Mouse (Mus musculus): ENCODE measurements around the gene Clic4. TPM values are rescaled to one million over a fixed set of nuclear protein-coding genes. Genes with fewer than 3 reads are reported as not detected.
"Not testable (repeated sequence)": the region's sequence is repeated elsewhere in the genome, so short reads cannot be mapped to it uniquely, and the experiment has no call there.

Gene Clic4
- polyA plus RNA-seq, 1 experiment, result 250 TPM

GRCm38 (mm10) chr4:135285436-135285835 lies 12.8 kb upstream of the Clic4 start:
- TF ChIP-seq TCF3 (IDR thresholded peaks at IDR 0.05; ENCODE audit: insufficient read length, low read depth) (no peak), MYOD1 (IDR thresholded peaks at IDR 0.05; ENCODE audit: control insufficient read depth in 1 of 3, insufficient read length in 2 of 3, low read depth in 2 of 3) (no peak), MAX (IDR thresholded peaks at IDR 0.05; ENCODE audit: low read depth) (no peak), E2F4 (IDR thresholded peaks at IDR 0.05; ENCODE audit: insufficient read depth) (no peak), POLR2AphosphoS2 (IDR thresholded peaks at IDR 0.05; ENCODE audit: insufficient read length, low read depth) (no peak), CEBPB (IDR thresholded peaks at IDR 0.05; ENCODE audit: insufficient read depth, poor library complexity, severe bottlenecking) (no peak), SRF (IDR thresholded peaks at IDR 0.05; ENCODE audit: control insufficient read depth, insufficient read length, low read depth) (no peak), MYOG (IDR thresholded peaks at IDR 0.05; ENCODE audit: control insufficient read depth in 1 of 3, insufficient read depth in 1 of 3, insufficient read length in 2 of 3, low read depth in 2 of 3) (no peak), TCF12 (IDR thresholded peaks at IDR 0.05; ENCODE audit: insufficient read depth, poor library complexity, severe bottlenecking) (no peak), REST (IDR thresholded peaks at IDR 0.05; ENCODE audit: insufficient read depth, insufficient read length) (no peak), POLR2A (IDR thresholded peaks at IDR 0.05; ENCODE audit: insufficient read length, low read depth) (no peak), USF1 (IDR thresholded peaks at IDR 0.05; ENCODE audit: low read depth) (no peak)

GRCm38 (mm10) chr4:135283875-135284274 lies 11.3 kb upstream of the Clic4 start:
- H3K79me2 ChIP-seq (ENCODE audit: control insufficient read depth, insufficient read depth), result no peaks in the 10 kb centered on the region
- H3ac ChIP-seq (ENCODE audit: control insufficient read depth, insufficient read length), result no peak overlapping the region
- no peak for TF ChIP-seq REST (IDR thresholded peaks at IDR 0.05; ENCODE audit: insufficient read depth, insufficient read length)
- TF ChIP-seq MYOG (IDR thresholded peaks at IDR 0.05; ENCODE audit: control insufficient read depth in 1 of 3, insufficient read depth in 1 of 3, insufficient read length in 2 of 3, low read depth in 2 of 3), result no peak
- TF ChIP-seq POLR2A (IDR thresholded peaks at IDR 0.05; ENCODE audit: insufficient read length, low read depth), result no peak
- TF ChIP-seq POLR2AphosphoS2 (IDR thresholded peaks at IDR 0.05; ENCODE audit: insufficient read length, low read depth), result no peak
- no peak for TF ChIP-seq MYOD1 (IDR thresholded peaks at IDR 0.05; ENCODE audit: control insufficient read depth in 1 of 3, insufficient read length in 2 of 3, low read depth in 2 of 3)
- no peak for TF ChIP-seq CEBPB (IDR thresholded peaks at IDR 0.05; ENCODE audit: insufficient read depth, poor library complexity, severe bottlenecking)
- TF ChIP-seq USF1 (IDR thresholded peaks at IDR 0.05; ENCODE audit: low read depth), result no peak
- no peak for TF ChIP-seq TCF3 (IDR thresholded peaks at IDR 0.05; ENCODE audit: insufficient read length, low read depth)
- TF ChIP-seq TCF12 (IDR thresholded peaks at IDR 0.05; ENCODE audit: insufficient read depth, poor library complexity, severe bottlenecking), result no peak
- TF ChIP-seq MAX (IDR thresholded peaks at IDR 0.05; ENCODE audit: low read depth), result no peak
- TF ChIP-seq E2F4 (IDR thresholded peaks at IDR 0.05; ENCODE audit: insufficient read depth), result no peak
- TF ChIP-seq SRF (IDR thresholded peaks at IDR 0.05; ENCODE audit: control insufficient read depth, insufficient read length, low read depth), result no peak
- H3K4me3 ChIP-seq, result no peak overlapping the region
- no peaks in the 10 kb centered on the region for H3K27me3 ChIP-seq (ENCODE audit: control insufficient read depth, insufficient read depth, insufficient read length)
- no peaks in the 10 kb centered on the region for H3K36me3 ChIP-seq (ENCODE audit: control insufficient read depth, insufficient read depth)
- H3K4me2 ChIP-seq (ENCODE audit: low read depth), result no peak overlapping the region

More at GRCm38 (mm10) chr4:135285436-135285835, 12.8 kb upstream of the Clic4 start:
- no peak overlapping the region for H3ac ChIP-seq (ENCODE audit: control insufficient read depth, insufficient read length)
- no peaks in the 10 kb centered on the region for H3K79me2 ChIP-seq (ENCODE audit: control insufficient read depth, insufficient read depth)
- no peak overlapping the region for H3K4me3 ChIP-seq
- no peak overlapping the region for H3K4me2 ChIP-seq (ENCODE audit: low read depth)
- no peaks in the 10 kb centered on the region for H3K27me3 ChIP-seq (ENCODE audit: control insufficient read depth, insufficient read depth, insufficient read length)
- H3K36me3 ChIP-seq (ENCODE audit: control insufficient read depth, insufficient read depth), result no peaks in the 10 kb centered on the region

DNA sequence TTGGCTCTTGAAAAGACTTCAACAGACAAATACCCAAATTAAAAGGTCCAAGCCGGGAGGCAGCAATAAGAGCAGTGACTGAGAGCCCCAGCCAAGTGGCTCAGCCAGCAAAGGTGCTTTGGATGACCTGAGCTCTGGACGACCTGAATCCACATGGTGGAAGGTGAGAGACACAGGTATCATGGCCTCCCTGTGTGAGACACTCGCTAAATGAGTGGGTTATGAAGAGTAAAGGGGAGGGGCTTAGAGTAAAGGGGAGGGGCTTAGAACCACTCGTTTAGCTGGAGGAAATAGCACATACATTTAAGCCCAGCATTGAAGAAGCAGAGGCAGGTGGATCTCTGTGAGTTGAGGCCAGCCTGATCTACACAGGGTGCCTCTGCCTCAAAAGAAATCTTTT lies 10.8 kb upstream of the Clic4 start:
- H3K36me3 ChIP-seq (ENCODE audit: control insufficient read depth, insufficient read depth), result no peaks in the 10 kb centered on the region

GRCm38 (mm10) chr4:135282651-135283290 lies 10.2 kb upstream of the Clic4 start:
- Histone ChIP-seq H3ac (ENCODE audit: control insufficient read depth, insufficient read length) (no peak overlapping the region), H3K79me2 (ENCODE audit: control insufficient read depth, insufficient read depth) (no peaks in the 10 kb centered on the region), H3K4me2 (ENCODE audit: low read depth) (no peak overlapping the region), H3K4me3 (no peak overlapping the region), H3K27me3 (ENCODE audit: control insufficient read depth, insufficient read depth, insufficient read length) (no peaks in the 10 kb centered on the region), H3K36me3 (ENCODE audit: control insufficient read depth, insufficient read depth) (no peaks in the 10 kb centered on the region)
- no peak for TF ChIP-seq REST (IDR thresholded peaks at IDR 0.05; ENCODE audit: insufficient read depth, insufficient read length)
- no peak for TF ChIP-seq POLR2A (IDR thresholded peaks at IDR 0.05; ENCODE audit: insufficient read length, low read depth)
- TF ChIP-seq MAX (IDR thresholded peaks at IDR 0.05; ENCODE audit: low read depth), result no peak
- TF ChIP-seq SRF (IDR thresholded peaks at IDR 0.05; ENCODE audit: control insufficient read depth, insufficient read length, low read depth), result no peak
- no peak for TF ChIP-seq TCF3 (IDR thresholded peaks at IDR 0.05; ENCODE audit: insufficient read length, low read depth)
- TF ChIP-seq POLR2AphosphoS2 (IDR thresholded peaks at IDR 0.05; ENCODE audit: insufficient read length, low read depth), result no peak
- no peak for TF ChIP-seq MYOD1 (IDR thresholded peaks at IDR 0.05; ENCODE audit: control insufficient read depth in 1 of 3, insufficient read length in 2 of 3, low read depth in 2 of 3)
- TF ChIP-seq E2F4 (IDR thresholded peaks at IDR 0.05; ENCODE audit: insufficient read depth), result no peak
- TF ChIP-seq MYOG (IDR thresholded peaks at IDR 0.05; ENCODE audit: control insufficient read depth in 1 of 3, insufficient read depth in 1 of 3, insufficient read length in 2 of 3, low read depth in 2 of 3), result no peak
- no peak for TF ChIP-seq CEBPB (IDR thresholded peaks at IDR 0.05; ENCODE audit: insufficient read depth, poor library complexity, severe bottlenecking)
- TF ChIP-seq USF1 (IDR thresholded peaks at IDR 0.05; ENCODE audit: low read depth), result no peak
- TF ChIP-seq TCF12 (IDR thresholded peaks at IDR 0.05; ENCODE audit: insufficient read depth, poor library complexity, severe bottlenecking), result no peak

More for the DNA sequence above, 10.8 kb upstream of the Clic4 start:
- Histone ChIP-seq H3K4me3 (no peak overlapping the region), H3K27me3 (ENCODE audit: control insufficient read depth, insufficient read depth, insufficient read length) (no peaks in the 10 kb centered on the region), H3K4me2 (ENCODE audit: low read depth) (no peak overlapping the region), H3K79me2 (ENCODE audit: control insufficient read depth, insufficient read depth) (no peaks in the 10 kb centered on the region), H3ac (ENCODE audit: control insufficient read depth, insufficient read length) (no peak overlapping the region)
- no peak for TF ChIP-seq REST (IDR thresholded peaks at IDR 0.05; ENCODE audit: insufficient read depth, insufficient read length)
- no peak for TF ChIP-seq MAX (IDR thresholded peaks at IDR 0.05; ENCODE audit: low read depth)
- TF ChIP-seq TCF12 (IDR thresholded peaks at IDR 0.05; ENCODE audit: insufficient read depth, poor library complexity, severe bottlenecking), result no peak
- no peak for TF ChIP-seq POLR2AphosphoS2 (IDR thresholded peaks at IDR 0.05; ENCODE audit: insufficient read length, low read depth)
- no peak for TF ChIP-seq TCF3 (IDR thresholded peaks at IDR 0.05; ENCODE audit: insufficient read length, low read depth)
- no peak for TF ChIP-seq E2F4 (IDR thresholded peaks at IDR 0.05; ENCODE audit: insufficient read depth)
- TF ChIP-seq POLR2A (IDR thresholded peaks at IDR 0.05; ENCODE audit: insufficient read length, low read depth), result no peak
- TF ChIP-seq MYOD1 (IDR thresholded peaks at IDR 0.05; ENCODE audit: control insufficient read depth in 1 of 3, insufficient read length in 2 of 3, low read depth in 2 of 3), result no peak
- no peak for TF ChIP-seq USF1 (IDR thresholded peaks at IDR 0.05; ENCODE audit: low read depth)
- TF ChIP-seq MYOG (IDR thresholded peaks at IDR 0.05; ENCODE audit: control insufficient read depth in 1 of 3, insufficient read depth in 1 of 3, insufficient read length in 2 of 3, low read depth in 2 of 3), result no peak
- no peak for TF ChIP-seq SRF (IDR thresholded peaks at IDR 0.05; ENCODE audit: control insufficient read depth, insufficient read length, low read depth)
- no peak for TF ChIP-seq CEBPB (IDR thresholded peaks at IDR 0.05; ENCODE audit: insufficient read depth, poor library complexity, severe bottlenecking)

DNA sequence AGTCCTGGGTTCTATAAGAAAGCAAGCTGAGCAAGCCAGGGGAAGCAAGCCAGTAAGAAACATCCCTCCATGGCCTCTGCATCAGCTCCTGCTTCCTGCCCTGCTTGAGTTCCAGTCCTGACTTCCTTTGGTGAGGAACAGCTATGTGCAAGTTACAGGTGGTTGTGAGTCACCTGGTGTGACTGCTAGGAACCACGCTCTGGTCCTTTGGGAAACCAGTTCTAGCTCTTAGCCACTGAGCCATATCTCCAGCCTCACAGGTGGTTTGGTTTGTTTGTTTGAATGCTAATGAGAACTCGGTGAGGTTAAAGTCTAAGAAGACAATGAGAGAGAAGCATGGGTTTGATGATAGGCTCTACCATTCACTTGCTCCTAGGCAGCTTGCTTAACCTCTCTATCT lies 7.4 kb upstream of the Clic4 start:
- H3K36me3 ChIP-seq (ENCODE audit: control insufficient read depth, insufficient read depth); H3K27me3 ChIP-seq (ENCODE audit: control insufficient read depth, insufficient read depth, insufficient read length); H3K79me2 ChIP-seq (ENCODE audit: control insufficient read depth, insufficient read depth); H3K4me3 ChIP-seq; H3K4me2 ChIP-seq (ENCODE audit: low read depth); H3ac ChIP-seq (ENCODE audit: control insufficient read depth, insufficient read length): not testable (repeated sequence)

All from myocyte (in vitro differentiated cells).